Mouse (Mus musculus): ENCODE measurements at regions not wholly inside any gene's neighbourhood (a gene's known extent, or its start where the extent isn't known, plus 50 kb on each side); places are given as distances from the start of the nearest gene placed in this dataset.

GRCm38 (mm10) chr4:55615808-55616207 is 83.5 kb upstream of the Klf4 start:
- Histone ChIP-seq H3K9ac (ENCODE audit: low read depth, low read length, severe bottlenecking) (no peak overlapping the region), H3K4me3 (replicated peaks; ENCODE audit: low read length) (no peak overlapping the region), H3K4me2 (replicated peaks; ENCODE audit: low read depth, low read length, severe bottlenecking) (no peak overlapping the region), H3K27me3 (ENCODE audit: control insufficient read depth, insufficient read depth, low read length) (no peaks in the 10 kb centered on the region), H3K36me3 (ENCODE audit: control insufficient read depth, insufficient read depth, low read length) (no peaks in the 10 kb centered on the region), H3K27ac (replicated peaks; ENCODE audit: low read depth, low read length) (no peak overlapping the region), H3K4me1 (ENCODE audit: control insufficient read depth, insufficient read depth, low read length) (no peaks in the 10 kb centered on the region), H3K9me3 (ENCODE audit: control insufficient read depth, low read length) (no peaks in the 10 kb centered on the region)
- ATAC-seq (ENCODE audit: low FRiP score, low read depth) (no peak), DNase-seq (ENCODE audit: low spot score) (no peak)
- 53% methylated on average over 6 of the region's 6 CpGs for WGBS
- TF ChIP-seq POLR2A (IDR thresholded peaks at IDR 0.05; ENCODE audit: borderline replicate concordance, extremely low read depth, insufficient read depth, insufficient read length), result no peak

- Histone ChIP-seq H3K36me3 (ENCODE audit: control insufficient read depth, insufficient read depth, low read length) (no peaks in the 10 kb centered on the region), H3K4me3 (replicated peaks; ENCODE audit: low read length) (no peak overlapping the region), H3K9ac (ENCODE audit: low read depth, low read length, severe bottlenecking) (no peak overlapping the region), H3K4me2 (replicated peaks; ENCODE audit: low read depth, low read length, severe bottlenecking) (no peak overlapping the region), H3K9me3 (ENCODE audit: control insufficient read depth, low read length) (no peaks in the 10 kb centered on the region), H3K27me3 (ENCODE audit: control insufficient read depth, insufficient read depth, low read length) (no peaks in the 10 kb centered on the region), H3K4me1 (ENCODE audit: control insufficient read depth, insufficient read depth, low read length) (no peaks in the 10 kb centered on the region), H3K27ac (replicated peaks; ENCODE audit: low read depth, low read length) (no peak overlapping the region)
- ATAC-seq (ENCODE audit: low FRiP score, low read depth), result no peak
- no peak for TF ChIP-seq POLR2A (IDR thresholded peaks at IDR 0.05; ENCODE audit: borderline replicate concordance, extremely low read depth, insufficient read depth, insufficient read length)
- WGBS, result 75% methylated on average over 3 of the region's 3 CpGs
- no peak for DNase-seq (ENCODE audit: low spot score)
Measured at GRCm38 (mm10) chr4:55613523-55613922, 81.3 kb upstream of the Klf4 start.

GRCm38 (mm10) chr4:55610998-55611397 is 78.7 kb upstream of the Klf4 start:
- no peaks in the 10 kb centered on the region for H3K4me1 ChIP-seq (ENCODE audit: control insufficient read depth, insufficient read depth, low read length)
- H3K9me3 ChIP-seq (ENCODE audit: control insufficient read depth, low read length), result no peaks in the 10 kb centered on the region
- DNase-seq (ENCODE audit: low spot score), result no peak
- H3K4me3 ChIP-seq (replicated peaks; ENCODE audit: low read length), result no peak overlapping the region
- H3K36me3 ChIP-seq (ENCODE audit: control insufficient read depth, insufficient read depth, low read length), result no peaks in the 10 kb centered on the region
- H3K27me3 ChIP-seq (ENCODE audit: control insufficient read depth, insufficient read depth, low read length), result no peaks in the 10 kb centered on the region
- H3K9ac ChIP-seq (ENCODE audit: low read depth, low read length, severe bottlenecking), result no peak overlapping the region
- H3K27ac ChIP-seq (replicated peaks; ENCODE audit: low read depth, low read length), result no peak overlapping the region
- WGBS, result 89% methylated on average over 4 of the region's 4 CpGs
- no peak for TF ChIP-seq POLR2A (IDR thresholded peaks at IDR 0.05; ENCODE audit: borderline replicate concordance, extremely low read depth, insufficient read depth, insufficient read length)
- ATAC-seq (ENCODE audit: low FRiP score, low read depth), result no peak
- H3K4me2 ChIP-seq (replicated peaks; ENCODE audit: low read depth, low read length, severe bottlenecking), result no peak overlapping the region

GRCm38 (mm10) chr4:55609214-55609613 is 76.9 kb upstream of the Klf4 start:
- no peaks in the 10 kb centered on the region for H3K36me3 ChIP-seq (ENCODE audit: control insufficient read depth, insufficient read depth, low read length)
- no peak for DNase-seq (ENCODE audit: low spot score)
- no peak overlapping the region for H3K27ac ChIP-seq (replicated peaks; ENCODE audit: low read depth, low read length)
- H3K27me3 ChIP-seq (ENCODE audit: control insufficient read depth, insufficient read depth, low read length), result no peaks in the 10 kb centered on the region
- TF ChIP-seq POLR2A (IDR thresholded peaks at IDR 0.05; ENCODE audit: borderline replicate concordance, extremely low read depth, insufficient read depth, insufficient read length), result no peak
- H3K4me3 ChIP-seq (replicated peaks; ENCODE audit: low read length), result no peak overlapping the region
- no peaks in the 10 kb centered on the region for H3K9me3 ChIP-seq (ENCODE audit: control insufficient read depth, low read length)
- no peaks in the 10 kb centered on the region for H3K4me1 ChIP-seq (ENCODE audit: control insufficient read depth, insufficient read depth, low read length)
- no peak for ATAC-seq (ENCODE audit: low FRiP score, low read depth)
- no peak overlapping the region for H3K9ac ChIP-seq (ENCODE audit: low read depth, low read length, severe bottlenecking)
- WGBS, result 85% methylated on average over 5 of the region's 5 CpGs
- no peak overlapping the region for H3K4me2 ChIP-seq (replicated peaks; ENCODE audit: low read depth, low read length, severe bottlenecking)

GRCm38 (mm10) chr4:55605541-55605940 is 73.3 kb upstream of the Klf4 start:
- no peaks in the 10 kb centered on the region for H3K36me3 ChIP-seq (ENCODE audit: control insufficient read depth, insufficient read depth, low read length)
- TF ChIP-seq POLR2A (IDR thresholded peaks at IDR 0.05; ENCODE audit: borderline replicate concordance, extremely low read depth, insufficient read depth, insufficient read length), result no peak
- H3K9me3 ChIP-seq (ENCODE audit: control insufficient read depth, low read length), result no peaks in the 10 kb centered on the region
- H3K9ac ChIP-seq (ENCODE audit: low read depth, low read length, severe bottlenecking), result no peak overlapping the region
- H3K27ac ChIP-seq (replicated peaks; ENCODE audit: low read depth, low read length), result no peak overlapping the region
- ATAC-seq (ENCODE audit: low FRiP score, low read depth), result no peak
- no peak for DNase-seq (ENCODE audit: low spot score)
- no peak overlapping the region for H3K4me3 ChIP-seq (replicated peaks; ENCODE audit: low read length)
- 0 out of 2 replicates have a peak, but pooled peaks cover 3% of the 10 kb centered on the region for H3K4me1 ChIP-seq (ENCODE audit: control insufficient read depth, insufficient read depth, low read length)
- H3K27me3 ChIP-seq (ENCODE audit: control insufficient read depth, insufficient read depth, low read length), result no peaks in the 10 kb centered on the region
- WGBS, result 68% methylated on average over 9 of the region's 9 CpGs
- no peak overlapping the region for H3K4me2 ChIP-seq (replicated peaks; ENCODE audit: low read depth, low read length, severe bottlenecking)

- Histone ChIP-seq H3K4me3 (replicated peaks; ENCODE audit: low read length) (no peak overlapping the region), H3K4me2 (replicated peaks; ENCODE audit: low read depth, low read length, severe bottlenecking) (no peak overlapping the region), H3K4me1 (ENCODE audit: control insufficient read depth, insufficient read depth, low read length) (0 out of 2 replicates have a peak, but pooled peaks cover 3% of the 10 kb centered on the region), H3K9me3 (ENCODE audit: control insufficient read depth, low read length) (no peaks in the 10 kb centered on the region), H3K9ac (ENCODE audit: low read depth, low read length, severe bottlenecking) (no peak overlapping the region), H3K36me3 (ENCODE audit: control insufficient read depth, insufficient read depth, low read length) (no peaks in the 10 kb centered on the region), H3K27me3 (ENCODE audit: control insufficient read depth, insufficient read depth, low read length) (no peaks in the 10 kb centered on the region), H3K27ac (replicated peaks; ENCODE audit: low read depth, low read length) (no peak overlapping the region)
- DNase-seq (ENCODE audit: low spot score) (no peak), ATAC-seq (ENCODE audit: low FRiP score, low read depth) (no peak)
- no peak for TF ChIP-seq POLR2A (IDR thresholded peaks at IDR 0.05; ENCODE audit: borderline replicate concordance, extremely low read depth, insufficient read depth, insufficient read length)
- 82% methylated on average over 11 of the region's 11 CpGs for WGBS
Measured at GRCm38 (mm10) chr4:55604915-55605314, 72.6 kb upstream of the Klf4 start.

All from limb, embryonic 14.5 days (tissue).